Mouse (Mus musculus): ENCODE measurements around the gene Fam3b. TPM values are rescaled to one million over a fixed set of nuclear protein-coding genes. Genes with fewer than 3 reads are reported as not detected.
A peak's percentile ranks its signal among the peaks of the same experiment; 100 is the strongest.

Fam3b gene
- total RNA-seq (2021): under 1 TPM in 1 of 2 experiments, not detected in 1; 0.36 TPM
- long read RNA-seq, experiment 1: 0 reads
- long read RNA-seq, experiment 2: 0 reads

DNA sequence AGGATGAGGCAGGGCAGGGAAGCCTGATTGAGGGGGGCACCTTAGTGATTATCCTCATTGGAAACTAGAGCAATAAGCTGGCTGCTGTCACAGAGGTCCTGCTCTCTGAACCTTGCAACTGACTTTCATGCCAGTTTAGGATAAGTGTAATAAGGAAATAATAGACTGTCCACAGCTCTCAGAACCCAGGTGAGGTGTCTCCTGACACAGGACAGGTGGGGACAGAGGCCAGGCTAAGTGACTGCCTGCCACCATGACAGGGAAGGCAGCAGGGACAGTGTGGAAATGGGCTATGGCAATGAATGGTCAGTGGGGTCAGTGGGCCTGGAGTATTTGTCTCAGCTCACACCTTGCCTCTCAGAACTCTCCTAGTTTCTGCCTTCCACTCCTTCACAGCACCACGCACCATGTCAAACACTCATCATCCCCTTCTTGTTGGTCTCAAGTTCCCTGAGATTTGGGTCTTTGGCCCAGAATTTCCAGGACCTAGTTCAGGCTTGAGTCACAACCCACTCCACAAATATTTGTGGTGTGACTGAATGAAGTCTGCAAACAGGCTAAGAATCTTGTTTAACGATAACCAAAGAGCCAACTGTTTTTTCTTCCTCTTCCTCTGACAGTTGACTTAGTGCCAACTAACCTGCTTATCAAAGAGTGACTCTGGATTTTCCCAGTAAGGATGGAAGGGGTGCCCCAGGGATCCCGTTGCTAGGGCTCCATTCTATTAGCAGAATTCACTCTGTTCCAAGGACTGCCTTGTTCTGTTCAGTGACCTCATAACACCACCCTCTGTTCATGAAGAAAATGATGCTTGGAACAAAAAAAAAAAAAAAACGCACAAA is at the start of gene Fam3b:
TSS of gene Fam3b (minus strand) at position 718 of the 842 bp plus-strand sequence.
- no peak for DNase-seq

DNA sequence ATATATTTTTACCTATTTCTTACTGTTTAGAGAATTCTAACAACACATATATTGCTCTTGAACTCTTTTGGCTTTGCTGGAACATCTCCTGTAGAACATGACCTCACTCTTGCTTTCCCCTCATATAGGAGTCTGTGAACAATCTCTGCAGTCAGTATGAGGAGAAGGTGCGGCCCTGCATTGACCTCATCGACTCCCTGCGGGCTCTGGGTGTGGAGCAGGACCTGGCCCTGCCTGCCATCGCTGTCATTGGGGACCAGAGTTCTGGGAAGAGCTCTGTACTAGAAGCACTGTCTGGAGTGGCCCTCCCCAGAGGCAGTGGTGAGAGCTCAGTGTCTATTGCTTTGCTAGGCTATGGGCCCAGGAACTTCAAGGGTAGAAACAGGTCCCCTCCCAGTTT is 29.7 kb upstream of the Fam3b start:
- no peak for DNase-seq

DNA sequence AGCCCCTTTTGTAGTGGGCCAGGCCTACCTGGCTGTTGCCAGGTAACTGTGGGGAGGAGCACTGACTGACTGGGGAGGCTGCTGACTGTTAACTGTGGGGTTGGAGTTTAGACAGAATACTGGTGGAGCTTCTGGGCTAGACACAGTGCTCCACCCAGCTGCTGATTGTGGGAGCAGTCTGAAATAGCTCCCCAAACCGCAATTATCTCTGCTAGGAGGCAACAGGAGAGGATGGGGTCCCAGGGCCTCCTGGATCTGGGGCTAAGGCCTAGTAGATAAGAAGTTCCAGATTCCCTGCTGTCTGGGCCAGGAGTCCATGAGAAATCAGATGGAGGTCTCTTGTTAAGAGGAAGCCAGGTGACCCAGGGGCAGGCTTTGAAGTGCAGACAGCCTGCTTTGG is 22.2 kb upstream of the Fam3b start:
- no peak for DNase-seq

GRCm38 (mm10) chr16:97535808-97536413 is 21.3 kb upstream of the Fam3b start:
- peak; percentile 72 for DNase-seq

- DNase-seq: peak; percentile 66
Observed at GRCm38 (mm10) chr16:97534876-97535461, 20.4 kb upstream of the Fam3b start.

DNA sequence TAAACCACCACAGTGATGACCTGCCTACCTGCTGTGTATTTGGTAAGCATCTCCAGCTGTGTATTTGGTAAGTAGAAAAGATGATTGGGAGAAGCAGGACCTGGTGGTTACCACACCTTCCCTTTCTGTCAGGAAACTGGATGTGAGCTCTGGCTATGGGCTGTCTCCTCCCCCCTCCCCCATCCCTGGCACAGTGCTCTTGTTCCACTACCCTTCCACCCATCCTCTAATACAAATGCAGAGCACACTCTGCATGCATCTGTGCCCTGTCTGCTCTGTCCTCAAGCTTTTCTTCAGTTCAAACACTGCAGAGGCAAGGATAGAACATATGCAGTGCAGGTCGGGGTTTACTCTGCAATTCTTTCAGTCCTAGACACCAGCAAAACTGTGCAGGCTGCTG is 19.8 kb upstream of the Fam3b start:
- peak; percentile 25 for DNase-seq

- DNase-seq: no peak
Observed at GRCm38 (mm10) chr16:97533751-97534150, 19.1 kb upstream of the Fam3b start.

GRCm38 (mm10) chr16:97533126-97533525 is 18.5 kb upstream of the Fam3b start:
- DNase-seq: no peak

DNA sequence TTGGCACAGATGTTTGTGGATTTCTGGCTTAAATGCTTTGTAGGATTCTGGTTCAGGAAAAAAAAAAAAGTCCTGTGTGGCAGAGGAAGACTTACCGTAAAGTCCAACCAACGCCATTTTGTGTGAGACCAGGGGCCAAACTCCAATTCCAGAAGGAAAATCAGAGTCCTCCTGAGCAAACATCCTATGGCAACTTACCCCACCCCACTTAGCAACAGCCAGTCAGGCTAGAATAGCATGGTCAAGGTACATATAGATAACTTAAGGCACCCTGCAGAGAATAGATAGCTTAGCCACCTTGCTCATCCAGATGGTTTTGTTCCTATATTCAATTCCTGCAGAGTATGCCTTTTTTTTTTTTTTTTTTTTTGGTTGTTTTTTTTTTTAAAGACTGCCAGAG is 14.6 kb upstream of the Fam3b start:
- no peak for DNase-seq

- peak; percentile 67 for DNase-seq
Observed at GRCm38 (mm10) chr16:97523024-97523423, 8.4 kb upstream of the Fam3b start.

DNA sequence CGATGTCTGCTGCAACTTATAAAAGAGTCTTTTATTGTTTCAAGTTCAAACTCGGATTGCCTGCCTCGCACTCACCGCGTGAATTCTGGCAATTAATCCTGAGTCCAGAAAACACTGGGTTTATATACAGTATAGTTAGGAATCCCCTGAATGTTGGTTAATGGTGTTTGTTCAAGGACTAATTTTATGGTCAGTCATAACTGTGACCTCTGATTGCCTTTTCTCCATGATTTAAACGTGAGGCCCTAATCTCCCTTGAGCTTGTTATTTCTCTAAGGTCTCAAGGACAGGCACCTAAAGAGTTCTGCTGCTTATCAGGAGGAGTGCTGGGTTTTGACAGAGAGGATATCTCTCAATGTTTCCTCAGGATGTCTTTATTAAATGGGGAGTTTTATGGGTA is 7.4 kb upstream of the Fam3b start:
- no peak for DNase-seq

GRCm38 (mm10) chr16:97516341-97516740 is 1.7 kb upstream of the Fam3b start:
- no peak for DNase-seq

DNA sequence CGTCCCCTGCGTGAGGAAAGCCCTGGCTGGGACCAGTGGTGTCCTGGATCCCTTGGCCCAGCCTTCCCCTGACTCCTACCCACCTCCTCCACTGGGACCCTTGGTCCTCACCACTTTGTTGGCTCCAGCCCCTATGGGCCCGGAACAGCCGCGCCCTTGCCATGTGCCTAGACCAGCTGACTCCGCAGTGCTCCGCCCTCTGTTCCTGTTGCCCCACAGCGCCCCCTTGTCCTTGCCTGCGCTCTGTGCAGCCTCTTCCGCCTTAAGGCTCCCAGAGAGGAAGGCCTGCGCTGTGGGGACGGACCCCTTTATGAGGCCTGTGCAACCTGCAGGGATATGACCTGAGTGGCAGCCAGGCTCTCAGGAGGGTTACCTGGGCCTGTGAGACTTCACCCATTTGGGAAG is 2.3 kb downstream of the Fam3b start:
- no peak for DNase-seq

- DNase-seq: peak; percentile 14
Observed at GRCm38 (mm10) chr16:97511495-97511894, 3.1 kb downstream of the Fam3b start.

DNA sequence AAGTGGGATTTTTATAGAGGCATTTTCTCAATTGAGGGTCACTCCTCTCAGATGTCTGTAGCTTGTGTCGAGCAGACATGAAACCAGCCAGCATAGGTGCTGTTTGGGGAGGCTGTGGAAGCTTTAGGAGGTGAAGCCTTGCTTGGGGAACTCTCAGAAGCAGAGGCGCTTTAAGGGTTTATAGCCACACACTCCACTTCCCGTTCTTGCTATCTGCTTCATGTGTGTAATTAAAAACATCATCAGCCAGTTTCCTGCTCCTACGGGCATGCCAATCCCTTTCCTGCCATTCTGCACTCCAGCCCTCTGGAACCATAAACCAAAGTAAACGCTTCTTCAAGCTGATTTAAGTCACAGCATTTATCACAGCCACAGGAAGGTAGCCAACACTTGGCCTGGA is 3.8 kb downstream of the Fam3b start:
- no peak for DNase-seq

DNA sequence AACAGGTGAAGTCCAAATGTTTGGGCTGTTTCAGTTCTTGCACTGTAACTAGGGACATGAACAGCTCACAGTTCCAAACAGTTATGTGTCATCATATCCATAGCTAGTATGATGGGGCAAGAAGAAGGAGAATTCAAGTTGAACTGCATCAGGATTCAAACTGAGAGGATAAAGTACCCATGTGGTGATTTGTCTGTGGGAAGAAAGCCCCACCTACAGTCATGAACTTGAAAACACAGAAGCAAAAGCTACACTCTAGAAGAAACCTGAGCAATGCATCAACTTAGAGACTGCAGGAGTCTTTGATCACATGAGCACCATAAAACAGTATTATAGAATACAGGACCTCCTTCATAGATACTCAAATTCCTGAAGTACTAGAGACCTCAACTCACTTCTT is 6.8 kb downstream of the Fam3b start:
- no peak for DNase-seq

DNA sequence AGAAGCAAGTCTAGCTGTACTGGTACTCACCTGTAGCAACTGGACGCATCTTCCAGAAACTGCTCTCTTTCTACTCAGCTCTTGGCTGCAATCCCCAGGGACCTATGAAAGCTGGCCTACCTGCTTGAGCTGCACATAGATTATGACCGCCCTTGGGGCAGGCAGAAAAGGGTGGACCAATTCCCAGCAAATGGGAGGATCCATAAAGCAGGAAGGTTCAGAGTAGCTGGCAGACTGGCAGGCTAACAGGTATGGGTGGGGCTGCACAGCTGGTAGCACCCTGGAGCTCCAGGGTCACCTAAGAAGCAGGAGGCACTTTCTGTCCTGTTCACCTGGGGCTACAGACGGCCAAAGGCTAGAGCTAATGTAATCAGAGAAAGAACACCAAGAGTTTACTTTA is 9.8 kb downstream of the Fam3b start:
- DNase-seq: no peak

DNA sequence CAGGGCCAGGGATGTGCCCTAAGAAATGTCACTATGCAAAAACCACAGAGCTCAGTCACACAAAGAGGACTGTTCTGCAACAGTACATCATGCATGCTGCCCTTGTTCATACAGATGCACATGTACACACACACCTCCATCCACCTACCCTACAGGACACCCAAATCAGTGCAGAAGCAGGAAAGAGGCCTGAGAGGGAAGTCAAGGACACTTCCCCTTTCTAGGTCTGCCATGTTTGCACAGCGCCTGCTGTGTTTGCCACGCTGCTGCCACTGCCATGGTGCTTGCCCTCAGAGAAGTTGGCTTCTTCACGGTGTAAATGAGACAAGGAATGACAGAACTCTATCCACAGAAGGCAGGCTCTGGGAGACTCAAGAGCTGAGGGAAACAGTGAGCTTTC is 10.8 kb downstream of the Fam3b start:
- DNase-seq: no peak

GRCm38 (mm10) chr16:97500901-97501300 is 13.7 kb downstream of the Fam3b start:
- no peak for DNase-seq

DNA sequence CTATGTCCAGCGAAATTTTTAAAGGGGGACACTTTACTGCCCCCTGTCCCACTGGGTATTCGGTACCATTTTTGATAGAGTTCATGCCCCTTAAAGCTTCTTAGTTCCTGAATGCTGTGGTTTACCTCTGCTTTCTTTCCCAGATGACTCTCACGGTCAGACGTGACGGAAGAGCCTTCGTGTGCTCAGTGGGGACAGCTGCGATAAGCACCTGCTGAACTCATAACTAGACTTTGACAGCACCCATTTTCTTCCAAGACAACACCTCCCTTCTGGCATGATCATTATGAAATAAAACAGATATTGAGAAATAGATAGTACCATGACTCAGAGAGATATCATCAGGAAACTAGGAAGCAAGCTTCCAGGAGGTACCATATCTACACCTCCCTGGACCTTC is 15.2 kb downstream of the Fam3b start:
- no peak for DNase-seq

- DNase-seq: no peak
Observed at GRCm38 (mm10) chr16:97498139-97498538, 16.5 kb downstream of the Fam3b start.

DNA sequence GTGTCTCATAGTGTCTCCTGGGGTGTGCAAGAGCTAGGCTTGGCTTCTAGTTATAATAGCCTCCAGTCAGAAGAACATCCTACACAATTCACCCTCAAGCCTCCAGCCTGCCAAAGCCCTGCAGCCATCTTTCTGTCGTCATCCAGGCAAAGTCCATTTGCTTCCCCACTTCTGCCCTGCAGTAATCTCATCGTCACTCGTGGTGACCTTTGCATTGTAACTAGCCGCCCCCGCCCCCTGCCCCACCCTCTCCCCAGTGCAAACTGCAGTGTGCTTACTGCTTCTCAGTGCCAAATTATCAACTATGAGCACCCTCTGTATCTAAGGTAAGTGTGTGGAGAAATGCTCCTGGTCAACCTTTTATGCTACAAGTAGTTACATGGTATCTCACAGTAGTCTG is 16.9 kb downstream of the Fam3b start:
- DNase-seq: no peak

- DNase-seq: no peak
Observed at GRCm38 (mm10) chr16:97496026-97496425, 18.6 kb downstream of the Fam3b start.

- DNase-seq: no peak
Observed at GRCm38 (mm10) chr16:97492369-97492768, 22.2 kb downstream of the Fam3b start.

Data from adrenal gland, postnatal 10 days (tissue).